Mouse (Mus musculus) olfactory bulb, adult 2 months (tissue): ENCODE results near the gene Rasgef1b. TPM values are rescaled to one million over a fixed set of nuclear protein-coding genes. Genes with fewer than 3 reads are reported as not detected.

Experiments
- H3K27ac ChIP-seq: fragments of 200-500 bp; 2 replicates; pipeline ENCODE4 v1.5.1; 2012; ENCODE audit warnings: low read depth, low read length; ENCODE audit not compliant: insufficient read depth
- H3K4me1 ChIP-seq: fragments of 200-500 bp; 2 replicates; pipeline ENCODE4 v1.6.1; 2012; ENCODE audit warnings: low read length; ENCODE audit not compliant: control insufficient read depth, insufficient read depth
- H3K4me3 ChIP-seq: fragments of 200-500 bp; 2 replicates; pipeline ENCODE4 v1.5.1; 2012; ENCODE audit warnings: mild to moderate bottlenecking, low read depth, low read length, moderate library complexity; ENCODE audit not compliant: insufficient read depth
- CTCF ChIP-seq: fragments of 200-500 bp; IDR thresholded peaks from 2 replicates; pipeline ENCODE4 v1.5.1; 2012; ENCODE audit warnings: low read depth, mild to moderate bottlenecking, low read length, moderate library complexity; ENCODE audit not compliant: insufficient read depth
- POLR2A ChIP-seq: fragments of 200-500 bp; IDR thresholded peaks from 2 replicates; pipeline ENCODE4 v1.6.1; 2012; ENCODE audit warnings: mild to moderate bottlenecking, low read depth, low read length, moderate library complexity; ENCODE audit not compliant: insufficient read depth
- WGBS: fragments of 180-500 bp; shearing (Covaris S2); methylation state at CpG from one replicate; pipeline ENCODE4 v1.1.7; 2018; 5-methylcytosine and 5-hydroxymethylcytosine counted together
- polyA plus RNA-seq: library from polyadenylated mRNA; stranded (reverse); fragments of >200 nt; gene quantifications from 2 replicates; pipeline ENCODE4 v1.2.4, GENCODE M21; 2012; ENCODE audit warnings: low replicate concordance; ENCODE audit not compliant: missing spikeins, insufficient read depth, insufficient read length

The Rasgef1b gene
- polyA plus RNA-seq, 1 experiment: not detected

- TF ChIP-seq CTCF: no peak
- 93% methylated on average over 4 of the region's 4 CpGs for WGBS
Measured at GRCm38 (mm10) chr5:99515764-99516163, 213.1 kb downstream of the Rasgef1b start.

GRCm38 (mm10) chr5:99513209-99513880 is 215.5 kb downstream of the Rasgef1b start:
- TF ChIP-seq CTCF (no peak), POLR2A (no peak)
- 78% methylated on average over 9 of the region's 9 CpGs for WGBS
- Histone ChIP-seq H3K4me3 (no peak overlapping the region), H3K27ac (no peak overlapping the region), H3K4me1 (no peaks in the 10 kb centered on the region)

More at GRCm38 (mm10) chr5:99515764-99516163, 213.1 kb downstream of the Rasgef1b start:
- no peaks in the 10 kb centered on the region for H3K4me1 ChIP-seq
- no peak overlapping the region for H3K4me3 ChIP-seq
- H3K27ac ChIP-seq: no peak overlapping the region

- no peak overlapping the region for H3K4me3 ChIP-seq
- H3K4me1 ChIP-seq: no peaks in the 10 kb centered on the region
- no peak overlapping the region for H3K27ac ChIP-seq
- 82% methylated on average over 11 of the region's 11 CpGs for WGBS
- no peak for TF ChIP-seq CTCF
- TF ChIP-seq POLR2A: no peak
Measured at GRCm38 (mm10) chr5:99511081-99511480, 217.8 kb downstream of the Rasgef1b start.

- Histone ChIP-seq H3K4me3 (no peak overlapping the region), H3K27ac (no peak overlapping the region), H3K4me1 (peaks cover 12% of the 10 kb centered on the region)
- no peak for TF ChIP-seq POLR2A
- 85% methylated on average over 7 of the region's 7 CpGs for WGBS
Measured at GRCm38 (mm10) chr5:99506109-99506508, 222.8 kb downstream of the Rasgef1b start.

GRCm38 (mm10) chr5:99504349-99504830 is 224.5 kb downstream of the Rasgef1b start:
- no peak overlapping the region for H3K4me3 ChIP-seq
- H3K4me1 ChIP-seq: peaks cover 12% of the 10 kb centered on the region
- WGBS: 66% methylated on average over 9 of the region's 9 CpGs
- TF ChIP-seq POLR2A (no peak), CTCF (no peak)
- no peak overlapping the region for H3K27ac ChIP-seq

- Histone ChIP-seq H3K27ac (no peak overlapping the region), H3K4me3 (no peak overlapping the region), H3K4me1 (peaks cover 12% of the 10 kb centered on the region)
- WGBS: 54% methylated on average over 9 of the region's 9 CpGs
- TF ChIP-seq POLR2A: no peak
- no peak for TF ChIP-seq CTCF
Measured at GRCm38 (mm10) chr5:99502681-99503080, 226.2 kb downstream of the Rasgef1b start.

GRCm38 (mm10) chr5:99499404-99500089 is 229.3 kb downstream of the Rasgef1b start:
- WGBS: 72% methylated on average over 7 of the region's 7 CpGs
- no peak overlapping the region for H3K27ac ChIP-seq
- H3K4me1 ChIP-seq: peaks cover 11% of the 10 kb centered on the region
- TF ChIP-seq POLR2A: no peak
- TF ChIP-seq CTCF: no peak
- H3K4me3 ChIP-seq: no peak overlapping the region

GRCm38 (mm10) chr5:99497856-99498255 is 231.0 kb downstream of the Rasgef1b start:
- TF ChIP-seq POLR2A: no peak
- TF ChIP-seq CTCF: no peak
- no peak overlapping the region for H3K27ac ChIP-seq
- peaks cover under 1% of the 10 kb centered on the region for H3K4me1 ChIP-seq
- WGBS: 81% methylated on average over 11 of the region's 11 CpGs
- H3K4me3 ChIP-seq: no peak overlapping the region

GRCm38 (mm10) chr5:99496931-99497782 is 231.7 kb downstream of the Rasgef1b start:
- 82% methylated on average over 9 of the region's 9 CpGs for WGBS
- no peak overlapping the region for H3K27ac ChIP-seq
- H3K4me1 ChIP-seq: no peaks in the 10 kb centered on the region
- TF ChIP-seq CTCF (no peak), POLR2A (no peak)
- H3K4me3 ChIP-seq: no peak overlapping the region
